Mouse (Mus musculus): Measurements from ENCODE around the gene Rtp4. TPM values are rescaled to one million over a fixed set of nuclear protein-coding genes. Genes with fewer than 3 reads are reported as not detected.

Rtp4 gene
- polyA plus RNA-seq (2012): 2.3 and 3.4 TPM in 2 replicates

GRCm38 (mm10) chr16:23520235-23520871 is at the start of gene Rtp4, which contains the start of gene Masp1:
Gene Rtp4 (plus strand): TSS chr16:23520291.
Gene Masp1 (minus strand): TSS chr16:23520815.

Other genes with a start within 250 kb of the Rtp4 start
- not detected in 2 replicates for gene Rtp1, start 91.2 kb upstream of the Rtp4 start, polyA plus RNA-seq (2012)
- gene Masp1, start 524 bp downstream of the Rtp4 start, polyA plus RNA-seq (2012): not detected in 2 replicates

Data from megakaryocyte-erythroid progenitor cell, adult 5 weeks (primary cell).